Mouse (Mus musculus) urinary bladder, postnatal 4 days (tissue): ENCODE data around the gene B430305J03Rik.

Experiments
- DNase-seq, 2 experiments: peaks; one replicate each; pipeline ENCODE4 v3.0.0; 2021 to 2022; ENCODE audit warnings: low spot score in 2 of 2

Gene B430305J03Rik

DNA sequence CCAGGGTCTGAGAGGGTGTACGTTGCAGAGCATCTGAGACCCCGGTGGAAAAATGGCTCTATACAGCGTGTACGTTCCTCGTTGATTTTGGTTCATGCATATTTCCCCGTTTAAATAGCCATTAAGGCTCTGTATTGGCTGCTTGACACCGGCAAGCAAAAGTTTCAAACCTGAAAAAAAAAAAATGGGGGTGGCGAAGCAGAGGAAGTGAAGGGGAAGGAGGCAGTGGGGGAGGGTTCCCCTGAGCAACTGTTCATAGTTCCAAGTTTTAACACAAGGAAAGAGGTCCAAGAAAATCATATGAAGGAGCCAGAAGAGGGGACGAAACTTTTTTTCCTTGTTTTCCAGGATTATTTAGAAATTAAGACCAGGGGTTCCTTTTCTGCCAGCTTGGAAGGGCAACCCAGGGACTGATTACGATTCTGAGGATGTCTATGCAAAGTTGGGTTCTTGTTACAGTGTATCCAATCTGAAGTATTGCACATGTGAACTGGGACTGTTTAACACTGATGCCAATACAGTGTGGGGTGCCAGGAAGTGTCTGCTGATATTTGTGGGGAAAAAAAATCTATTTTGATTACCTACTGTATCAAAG is at the start of gene B430305J03Rik:
Gene B430305J03Rik (minus strand): TSS at position 173 of the 595 bp plus-strand sequence.
- no peak for DNase-seq

DNA sequence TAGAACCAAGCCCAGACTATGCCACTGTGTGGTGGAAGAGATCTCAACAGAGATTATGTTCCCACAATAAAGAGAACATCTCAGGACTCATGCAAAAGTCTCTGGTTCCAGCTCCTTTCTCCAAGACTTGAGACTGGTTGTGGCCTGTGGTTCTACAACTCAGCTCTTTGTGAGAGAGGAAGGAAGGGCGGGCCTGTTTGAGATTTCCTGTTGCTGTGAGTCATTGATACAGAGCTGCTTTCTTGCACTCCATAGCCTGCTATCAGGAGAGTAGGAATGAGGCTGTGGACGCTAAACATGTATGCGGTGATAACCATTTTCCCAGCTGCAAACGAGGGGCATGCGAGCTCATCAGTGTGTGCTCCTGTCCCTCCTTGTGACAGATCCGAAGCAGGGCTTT is 43.9 kb upstream of the B430305J03Rik start:
- DNase-seq: no peak

DNA sequence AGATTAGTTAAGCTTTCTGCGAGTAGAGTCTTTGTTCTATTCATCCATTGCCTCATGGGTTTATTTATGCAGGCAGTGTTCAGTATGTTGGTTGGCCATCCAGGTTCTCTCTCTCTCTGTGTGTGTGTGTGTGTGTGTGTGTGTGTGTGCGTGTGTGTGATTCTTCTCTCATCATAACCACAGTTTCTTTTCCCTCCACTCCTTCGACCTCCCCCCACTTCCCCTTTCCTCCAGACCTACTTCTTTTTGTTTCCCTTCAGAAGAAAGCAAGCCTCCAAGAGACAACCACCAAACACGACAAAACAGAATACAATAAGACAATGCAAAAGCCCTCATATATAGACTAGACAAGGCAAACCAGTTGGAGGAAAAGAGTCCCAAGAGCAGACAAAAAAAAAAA is 41.2 kb upstream of the B430305J03Rik start:
- DNase-seq: no peak

DNA sequence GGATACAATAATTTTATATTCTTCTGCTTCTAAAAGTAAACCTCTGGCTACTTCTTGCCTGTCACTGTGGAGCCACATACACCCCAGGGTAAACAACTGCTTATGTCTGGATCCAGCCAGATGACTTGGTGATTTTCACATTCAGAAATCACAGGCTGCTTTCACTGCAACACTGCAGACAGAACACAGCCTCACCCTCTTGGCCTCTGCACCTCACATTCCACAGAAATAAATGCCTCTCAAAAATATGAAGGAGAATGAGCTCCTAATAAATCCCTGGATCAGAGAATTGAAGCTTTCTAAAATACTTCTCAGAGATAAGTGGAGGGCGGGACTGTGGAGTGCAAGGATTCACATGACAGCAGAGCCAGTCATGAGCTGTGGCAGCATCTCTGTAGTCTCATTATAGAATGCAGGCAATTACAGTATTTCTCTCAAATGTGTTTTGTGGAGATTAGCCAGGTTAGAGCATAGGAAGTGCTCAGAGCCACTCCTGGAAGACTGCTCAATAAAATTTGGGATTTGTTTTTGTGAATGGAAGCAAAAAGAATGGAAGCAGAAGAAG is 35.2 kb upstream of the B430305J03Rik start:
- DNase-seq: no peak

DNA sequence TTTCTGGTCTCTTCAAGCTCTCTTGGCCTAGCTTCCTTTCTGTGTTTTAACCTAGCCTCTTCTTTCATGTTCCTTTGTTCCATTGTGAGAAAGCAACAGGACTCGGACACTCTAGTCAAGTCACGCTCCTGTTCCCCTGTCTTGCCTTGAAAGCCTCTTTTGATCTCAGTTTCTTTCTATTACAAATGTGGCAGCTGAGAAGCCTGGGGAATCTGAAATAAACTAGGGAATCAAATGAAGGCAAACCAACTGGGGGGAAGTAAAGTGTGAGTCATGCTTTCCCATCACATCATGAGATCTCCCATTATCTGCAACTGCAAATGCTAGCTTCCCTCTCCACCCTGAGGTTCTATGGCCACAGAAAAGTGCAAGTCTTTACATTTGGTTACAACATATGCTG is 31.0 kb upstream of the B430305J03Rik start:
- no peak for DNase-seq

DNA sequence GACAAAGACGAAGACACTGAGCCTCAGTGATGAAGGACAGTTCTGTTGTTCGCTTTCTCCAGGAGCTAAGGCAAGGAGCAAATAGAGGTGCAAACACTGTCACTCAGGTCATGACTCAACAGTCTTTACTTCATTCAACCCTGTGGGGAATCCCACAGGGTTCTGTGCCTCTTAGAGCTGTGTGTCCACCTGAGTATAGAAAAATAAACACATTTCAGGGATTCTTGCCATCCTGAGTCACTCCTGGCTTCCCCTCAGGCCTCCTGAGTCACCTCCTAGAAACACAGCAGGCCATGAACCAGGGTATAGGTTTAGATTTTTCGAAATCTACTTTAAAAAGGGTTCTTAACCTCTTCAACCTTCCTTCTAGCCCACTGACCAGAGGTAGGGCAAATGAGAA is 29.6 kb upstream of the B430305J03Rik start:
- no peak for DNase-seq

DNA sequence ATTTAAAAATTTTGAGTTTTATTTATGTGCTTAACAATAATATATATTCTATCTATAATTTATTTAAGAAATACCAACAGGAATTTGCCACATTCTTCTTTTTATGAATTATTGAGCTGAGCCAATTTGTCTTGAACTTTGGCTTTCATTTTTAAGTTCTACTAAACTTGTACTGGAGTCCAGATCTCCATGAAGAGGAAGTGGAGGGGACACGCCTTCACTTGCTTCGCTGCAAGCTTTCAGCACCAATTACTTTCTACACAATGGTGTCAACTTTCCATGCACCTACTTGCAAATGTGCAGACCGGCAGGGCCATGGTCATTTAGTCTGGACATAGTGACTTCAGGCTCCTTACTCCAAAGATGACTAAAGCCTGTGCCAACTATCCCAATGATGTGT is 27.8 kb upstream of the B430305J03Rik start:
- no peak for DNase-seq

DNA sequence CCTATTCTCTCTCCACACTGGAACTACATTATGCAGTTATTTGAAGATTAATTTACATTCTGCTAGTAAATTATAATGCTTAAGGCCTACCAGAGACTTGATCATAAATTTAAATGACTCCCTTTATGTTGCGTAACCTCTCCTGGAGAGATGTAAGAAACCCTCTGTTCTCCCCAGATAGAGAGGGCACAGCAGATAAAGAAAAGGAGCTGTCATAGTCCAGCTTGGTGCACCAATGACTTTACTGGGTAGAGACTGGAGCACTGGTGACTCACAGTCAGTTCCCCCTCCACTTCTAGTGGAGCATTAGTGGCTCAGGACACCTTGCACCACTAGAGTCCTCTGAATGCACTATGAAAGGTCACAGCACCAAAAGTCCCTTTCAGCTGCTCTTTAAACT is 27.1 kb upstream of the B430305J03Rik start:
- DNase-seq: no peak

DNA sequence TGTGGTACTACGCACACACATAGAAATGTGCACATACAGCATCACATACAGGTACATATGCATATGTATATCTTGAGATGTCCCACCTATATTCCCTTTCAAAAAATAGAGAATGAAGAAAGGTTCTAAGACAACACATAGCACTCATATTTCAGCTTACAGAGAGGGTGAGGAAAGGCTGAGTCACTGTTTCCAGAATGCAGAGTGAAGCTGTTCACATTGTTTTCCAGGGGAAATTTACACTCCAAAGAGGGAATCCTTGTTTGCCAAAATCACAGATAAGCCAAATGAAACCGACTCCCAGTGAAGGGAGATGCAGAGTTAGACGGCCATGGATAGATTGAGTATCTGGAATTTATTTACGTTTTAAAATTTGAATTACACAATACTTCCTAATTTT is 25.8 kb upstream of the B430305J03Rik start:
- DNase-seq: no peak

DNA sequence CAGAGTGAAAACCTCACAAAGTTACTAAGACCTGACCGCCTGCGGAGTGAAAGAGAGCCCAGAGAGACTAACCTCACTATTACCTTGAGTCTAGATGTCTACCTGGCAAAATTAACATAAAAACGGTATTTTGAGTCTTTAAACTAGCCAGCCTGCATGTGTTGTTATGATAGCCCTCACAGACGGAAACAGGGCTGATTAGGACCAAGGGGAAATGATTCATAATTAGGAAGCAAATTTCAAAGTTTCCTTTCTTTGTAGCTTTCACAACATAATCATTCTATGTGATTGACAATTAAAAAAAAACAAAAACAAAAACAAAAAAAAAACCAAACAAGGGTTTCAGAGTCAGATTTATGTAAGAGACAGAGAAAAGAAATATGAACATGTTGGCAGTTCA is 20.6 kb upstream of the B430305J03Rik start:
- DNase-seq: no peak

DNA sequence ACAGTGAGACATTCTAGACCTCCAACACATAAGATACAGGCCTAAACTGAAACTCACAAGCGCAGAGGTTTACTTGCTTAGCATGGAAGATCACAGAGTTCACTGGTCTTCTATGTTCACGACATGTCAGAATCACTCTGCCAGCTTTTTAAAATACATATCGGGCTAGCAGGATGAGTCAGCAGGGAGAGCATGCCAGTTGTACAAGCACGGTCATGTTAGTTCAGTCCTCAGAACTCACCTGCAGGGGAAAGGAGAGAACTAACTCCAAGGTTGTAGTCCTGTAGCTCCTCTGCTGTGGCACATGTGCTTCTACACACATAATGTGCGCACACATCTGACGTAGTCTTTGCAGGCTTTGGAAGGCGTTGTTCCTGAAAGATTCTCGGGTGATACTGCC is 10.2 kb upstream of the B430305J03Rik start:
- DNase-seq: no peak

DNA sequence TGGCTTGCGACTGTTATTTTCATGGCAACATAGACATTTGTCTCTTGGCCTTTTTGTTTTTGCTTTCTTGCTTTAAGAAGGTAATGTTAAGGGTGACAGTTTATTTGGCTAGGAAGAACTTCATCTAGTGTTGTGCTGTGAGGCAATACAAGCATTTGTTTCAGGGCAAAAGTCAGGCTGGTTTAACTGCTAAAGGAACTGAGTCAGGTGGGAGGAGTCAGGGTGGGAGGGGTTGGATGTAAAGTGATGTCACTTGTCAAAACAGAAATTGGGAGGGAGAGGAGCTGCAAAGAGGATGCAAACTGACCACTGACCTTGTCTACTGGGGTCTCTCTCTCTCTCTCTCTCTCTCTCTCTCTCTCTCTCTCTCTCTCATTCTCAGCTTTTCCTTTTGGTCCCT is 2.7 kb upstream of the B430305J03Rik start:
- DNase-seq: no peak

DNA sequence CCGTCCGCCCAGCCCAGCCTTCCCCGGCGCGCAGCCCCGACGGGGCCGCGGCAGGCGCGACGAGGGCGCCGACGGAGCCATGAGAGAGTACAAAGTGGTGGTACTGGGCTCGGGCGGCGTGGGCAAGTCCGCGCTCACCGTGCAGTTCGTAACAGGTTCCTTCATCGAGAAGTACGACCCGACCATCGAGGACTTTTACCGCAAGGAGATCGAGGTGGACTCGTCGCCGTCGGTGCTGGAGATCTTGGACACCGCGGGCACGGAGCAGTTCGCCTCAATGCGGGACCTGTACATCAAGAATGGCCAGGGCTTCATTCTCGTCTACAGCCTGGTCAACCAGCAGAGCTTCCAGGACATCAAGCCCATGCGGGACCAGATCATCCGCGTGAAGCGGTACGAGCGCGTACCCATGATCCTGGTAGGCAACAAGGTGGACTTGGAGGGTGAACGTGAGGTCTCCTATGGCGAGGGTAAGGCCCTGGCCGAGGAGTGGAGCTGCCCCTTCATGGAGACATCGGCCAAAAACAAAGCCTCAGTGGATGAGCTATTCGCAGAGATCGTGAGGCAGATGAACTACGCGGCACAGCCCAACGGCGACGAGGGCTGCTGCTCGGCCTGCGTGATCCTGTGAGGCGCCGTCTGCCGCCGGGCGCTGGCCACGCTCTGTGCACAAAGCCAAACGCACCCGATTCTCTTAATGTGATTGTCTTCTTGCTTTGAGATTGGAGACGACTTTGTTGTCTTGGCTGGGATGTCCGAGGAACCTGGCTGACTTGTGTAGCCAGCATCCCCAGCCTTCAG is 573 bp downstream of the B430305J03Rik start:
- DNase-seq: peak; percentile 51 to 62

DNA sequence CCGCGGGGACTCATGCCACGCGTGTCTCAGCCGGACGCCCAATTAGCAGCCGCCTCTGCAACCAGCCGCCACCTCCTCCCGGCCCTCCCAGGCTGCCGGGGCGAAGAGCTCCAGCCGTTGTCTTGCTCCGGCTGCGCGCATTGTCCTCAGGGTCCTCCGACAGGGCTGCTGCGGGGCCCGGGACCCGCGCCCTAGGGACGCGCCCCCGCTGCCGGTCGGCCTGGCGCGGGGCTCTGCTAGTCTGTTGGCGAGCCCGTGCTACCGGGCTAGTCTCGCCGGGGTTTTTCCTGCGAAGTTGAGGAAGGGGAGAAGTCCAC is 1.1 kb downstream of the B430305J03Rik start:
- DNase-seq: no peak

DNA sequence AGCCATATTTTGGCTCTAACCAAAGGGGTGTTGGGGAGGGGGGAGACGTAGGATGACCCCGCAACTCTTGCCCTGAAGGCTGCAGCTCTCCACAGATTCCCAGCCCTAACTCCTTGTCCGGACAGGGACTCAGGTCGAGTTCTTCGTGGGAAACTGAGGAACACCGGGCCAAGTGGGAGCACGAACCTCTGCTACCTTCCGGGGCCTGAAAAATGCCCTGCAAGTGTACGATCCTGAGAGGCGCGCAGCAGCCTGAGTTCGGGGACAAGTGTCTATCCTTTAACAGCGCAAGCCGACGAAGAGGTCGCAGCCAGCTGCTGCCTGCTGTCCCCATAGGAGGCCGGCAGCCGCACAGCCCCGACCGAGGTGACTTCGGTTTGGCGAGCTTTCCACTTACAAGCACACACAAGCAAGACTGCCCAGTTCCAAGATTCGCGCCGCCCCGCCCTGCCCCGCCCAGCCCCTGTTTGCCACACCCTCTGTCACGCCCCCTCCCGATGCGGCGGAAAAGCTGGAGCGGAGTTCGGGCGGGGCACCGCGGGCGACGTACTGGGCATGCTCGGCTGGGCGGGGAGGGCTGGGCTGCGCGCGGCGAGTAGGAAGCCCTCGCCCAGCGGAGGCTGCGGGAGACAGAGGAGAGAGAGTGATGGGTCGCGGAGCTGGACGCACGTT is 1.6 kb downstream of the B430305J03Rik start:
- peak; percentile 94 to 97 for DNase-seq

DNA sequence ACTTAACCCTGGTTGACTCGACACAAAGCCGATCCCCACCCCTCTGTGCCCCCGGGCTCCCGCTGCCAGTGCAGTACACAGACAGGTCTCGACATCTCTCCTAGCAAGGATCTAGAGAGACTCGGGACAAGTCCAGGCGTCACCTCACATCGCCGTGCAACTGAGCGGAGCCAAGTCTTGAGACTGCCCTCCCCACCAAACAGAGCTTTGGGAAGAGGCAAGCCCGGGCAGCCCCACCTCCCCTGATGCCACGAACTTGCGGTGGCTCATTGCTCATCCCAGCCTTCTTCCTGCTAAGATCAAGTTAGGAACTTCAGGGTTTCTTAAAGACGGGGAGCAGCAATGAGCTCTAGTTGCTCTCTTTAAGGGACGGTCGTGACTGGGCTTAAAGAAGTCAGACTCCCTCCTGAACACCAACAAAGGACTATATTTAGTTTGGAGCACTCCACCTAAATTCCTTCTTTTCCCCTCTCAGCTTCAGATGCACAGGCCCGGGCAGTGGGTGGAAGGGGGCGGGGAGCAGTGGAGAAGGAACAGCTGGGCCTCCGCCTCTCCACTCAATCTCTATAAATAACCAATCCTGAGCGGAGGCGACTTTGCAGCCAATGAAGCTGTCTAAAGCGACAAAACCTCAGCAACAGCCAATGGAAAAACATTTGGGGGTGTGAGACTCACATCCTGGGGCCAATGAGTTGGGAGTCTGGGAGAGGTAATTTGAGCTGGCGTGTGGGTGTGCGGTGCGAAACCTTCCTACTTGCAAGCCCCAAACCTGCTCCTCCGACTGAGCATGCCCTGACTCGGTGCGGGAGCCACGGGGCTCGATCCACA is 2.4 kb downstream of the B430305J03Rik start:
- peak; percentile 90 to 94 for DNase-seq

DNA sequence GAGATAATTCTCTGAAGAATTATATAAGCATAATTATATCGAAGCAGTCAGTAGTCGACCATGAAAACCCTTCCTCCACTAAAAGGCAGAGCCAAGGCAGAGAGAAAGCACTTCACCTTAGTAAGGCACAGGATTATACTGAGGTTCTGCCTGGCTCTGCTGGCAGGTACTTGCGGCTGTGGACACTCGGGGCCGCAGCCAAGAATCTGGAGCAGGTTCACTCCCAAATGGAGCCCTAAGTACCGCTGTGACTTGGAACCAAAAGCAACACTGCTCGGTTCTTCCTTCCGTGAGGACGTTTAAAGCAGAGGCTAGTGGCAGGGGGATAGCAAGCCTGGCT is 3.0 kb downstream of the B430305J03Rik start:
- DNase-seq: no peak

DNA sequence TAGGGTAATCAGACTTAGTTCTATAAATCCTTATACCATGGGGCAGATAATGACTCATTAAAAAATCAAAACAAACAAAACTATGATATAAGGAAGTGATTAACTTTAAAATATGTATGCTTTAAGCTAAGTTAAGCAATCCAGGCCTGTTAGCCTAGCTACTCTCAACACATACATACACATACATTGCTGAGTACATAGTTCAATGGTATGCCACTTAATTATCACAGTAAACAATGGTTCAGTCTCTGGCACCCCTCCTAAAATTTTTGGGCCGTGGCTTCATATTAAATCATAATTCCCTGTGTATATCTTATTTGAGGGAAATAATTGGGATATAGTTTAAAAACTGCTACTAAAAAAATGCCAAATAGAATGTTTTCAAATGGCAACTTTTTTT is 4.4 kb downstream of the B430305J03Rik start, which contains the start of gene Rap2b:
Gene Rap2b (plus strand): TSS at position 301 of the 400 bp plus-strand sequence.
- no peak for DNase-seq

DNA sequence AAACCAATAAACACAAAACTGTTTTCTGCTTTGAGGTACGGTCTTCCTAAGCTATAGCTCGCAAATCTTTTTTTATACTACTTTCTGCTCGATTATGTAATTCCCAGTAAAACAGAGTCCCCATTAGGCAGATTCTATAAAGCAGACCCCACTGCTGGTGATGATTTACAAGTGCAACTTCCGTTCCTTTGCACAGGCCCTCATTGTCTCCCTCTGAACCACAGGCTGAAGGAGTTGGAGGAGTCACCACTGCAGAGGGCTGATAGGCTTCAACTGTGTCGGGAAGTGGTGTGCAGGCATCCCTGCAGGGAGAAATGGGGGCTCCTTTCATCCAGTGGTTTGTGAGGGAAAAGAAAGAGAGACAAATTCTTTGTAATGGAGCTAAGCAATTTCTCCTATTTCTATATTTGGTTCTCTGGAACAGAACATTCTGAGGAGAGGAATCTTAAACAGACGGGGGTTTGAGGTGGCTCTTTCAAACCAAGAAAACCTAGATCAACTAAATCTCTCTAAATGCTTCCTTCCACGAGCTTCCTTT is 6.9 kb downstream of the B430305J03Rik start:
- DNase-seq: no peak

DNA sequence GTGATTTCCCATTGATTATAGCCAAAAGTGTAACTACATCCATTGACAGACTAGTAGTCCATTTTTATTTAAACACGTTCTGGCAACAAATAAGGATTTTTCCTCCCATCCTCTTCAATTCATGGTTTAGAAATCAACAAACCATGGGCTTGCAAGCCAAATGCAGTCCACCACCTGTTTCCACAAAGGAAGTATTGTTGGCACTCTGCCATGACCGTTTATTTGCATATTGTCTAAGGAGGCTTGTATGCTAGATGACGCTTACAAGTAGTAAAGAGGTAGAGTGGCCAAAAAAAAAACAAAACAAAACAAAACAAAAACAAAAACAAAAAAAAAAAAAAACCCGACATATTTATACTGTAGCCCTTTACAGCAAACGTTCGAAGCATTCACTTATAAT is 7.6 kb downstream of the B430305J03Rik start:
- DNase-seq: no peak

DNA sequence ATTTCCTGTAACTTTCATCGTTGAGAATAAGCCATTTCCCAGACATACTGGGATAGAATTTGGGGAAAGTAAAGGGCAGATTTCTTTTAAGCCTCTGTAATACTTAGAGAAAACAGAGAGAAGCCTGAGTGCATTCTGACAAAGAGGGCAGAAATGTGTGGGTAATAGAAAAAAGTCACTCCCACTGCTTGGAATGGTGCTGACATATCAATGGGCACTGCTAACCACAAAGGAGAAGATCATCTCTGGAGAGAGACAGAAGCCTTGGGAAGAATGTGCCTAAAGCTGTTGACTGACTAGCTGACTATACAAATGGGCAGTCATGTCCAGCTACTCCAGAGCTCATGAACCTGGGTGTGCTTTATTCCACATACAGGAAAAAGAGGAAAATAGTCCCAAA is 10.3 kb downstream of the B430305J03Rik start:
- DNase-seq: no peak

DNA sequence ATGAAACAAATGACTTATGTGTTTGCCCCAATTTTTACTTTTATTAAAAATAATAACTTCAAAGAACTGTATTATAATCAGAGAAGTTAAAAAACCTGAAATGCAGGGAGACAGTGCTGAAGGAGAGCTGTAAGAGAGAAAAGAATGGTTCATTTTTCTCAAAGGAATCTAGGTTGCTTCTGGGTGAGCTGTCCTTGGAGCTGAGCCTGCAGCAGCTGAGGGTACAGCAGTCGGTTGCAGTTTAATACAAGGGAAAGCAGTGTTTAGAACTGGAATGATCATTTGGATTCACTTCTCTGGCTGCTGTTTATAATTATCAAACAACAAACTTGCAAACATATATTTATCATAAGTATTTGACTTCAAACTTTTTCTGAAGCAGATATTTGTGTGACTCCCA is 16.3 kb downstream of the B430305J03Rik start:
- no peak for DNase-seq
